Mouse (Mus musculus) neural tube, embryonic 14.5 days (tissue): ENCODE measurements around the gene Slc28a1. TPM values are rescaled to one million over a fixed set of nuclear protein-coding genes. Genes with fewer than 3 reads are reported as not detected.

ENCODE experiments used
- ATAC-seq: fragments of 200-750 bp; cut with Nextera tagmentation; 2 replicates; pipeline ENCODE4 v1.8.0; 2017; ENCODE audit warnings: low read depth, mild to moderate bottlenecking, moderate TSS enrichment, moderate library complexity
- H3K27ac ChIP-seq: fragments of 300-500 bp; sonication (generic); 2 replicates; pipeline ENCODE4 v1.5.1; 2014; ENCODE audit warnings: low read depth, mild to moderate bottlenecking, control low read depth, low read length, moderate library complexity, mixed read lengths
- H3K27me3 ChIP-seq: fragments of 300-500 bp; sonication (generic); 2 replicates; pipeline ENCODE4 v1.6.1; 2014; ENCODE audit warnings: low read length; ENCODE audit not compliant: control insufficient read depth, insufficient read depth
- H3K36me3 ChIP-seq: fragments of 300-500 bp; sonication (generic); 2 replicates; pipeline ENCODE4 v1.6.1; 2014; ENCODE audit warnings: low read length, mixed read lengths; ENCODE audit not compliant: control insufficient read depth, insufficient read depth
- H3K4me1 ChIP-seq: fragments of 300-500 bp; sonication (generic); 2 replicates; pipeline ENCODE4 v1.6.1; 2014; ENCODE audit warnings: low read length; ENCODE audit not compliant: control insufficient read depth, insufficient read depth
- H3K4me2 ChIP-seq: fragments of 300-500 bp; sonication (generic); 2 replicates; pipeline ENCODE4 v1.6.1; 2014; ENCODE audit warnings: mild to moderate bottlenecking, low read depth, low read length, control low read depth
- H3K4me3 ChIP-seq: fragments of 300-500 bp; sonication (generic); 2 replicates; pipeline ENCODE4 v1.5.1; 2014; ENCODE audit warnings: low read depth, low read length, control low read depth, mixed read lengths
- H3K9ac ChIP-seq: fragments of 300-500 bp; sonication (generic); replicated peaks from 2 replicates; pipeline ENCODE4 v1.6.1; 2014; ENCODE audit warnings: low read depth, mild to moderate bottlenecking, control low read depth, low read length, mixed read lengths
- H3K9me3 ChIP-seq: fragments of 300-500 bp; sonication (generic); 2 replicates; pipeline ENCODE4 v1.6.1; 2016; ENCODE audit warnings: low read length; ENCODE audit not compliant: control insufficient read depth
- WGBS: fragments of 180-500 bp; shearing (Covaris S2); extraction: QIAGEN DNeasy Blood & Tissue Kit; methylation state at CpG from one replicate; pipeline ENCODE4 v1.1.7; 2014; 5-methylcytosine and 5-hydroxymethylcytosine counted together
- polyA plus RNA-seq: library from polyadenylated mRNA; unstranded; fragments of >200 nt; fragmentation: Nextera tagmentation; extraction: Ambion mirVana; gene quantifications from 2 replicates; pipeline ENCODE4 v1.2.1, GENCODE M21; 2014

Slc28a1 gene
- polyA plus RNA-seq, 1 experiment from 2014 or later, result not detected

- no peak for ATAC-seq
These were observed 1.8 kb upstream of the Slc28a1 start for GRCm38 (mm10) chr7:81112686-81113360.

GRCm38 (mm10) chr7:81121099-81121498 lies 6.5 kb downstream of the Slc28a1 start:
- no peaks in the 10 kb centered on the region for H3K9me3 ChIP-seq
- no peak overlapping the region for H3K4me2 ChIP-seq
- H3K4me3 ChIP-seq, result no peak overlapping the region
- no peak overlapping the region for H3K9ac ChIP-seq
- H3K27ac ChIP-seq, result no peak overlapping the region
- no peak for ATAC-seq
- H3K4me1 ChIP-seq, result no peaks in the 10 kb centered on the region
- WGBS, result 61% methylated on average over 3 of the region's 3 CpGs
- no peaks in the 10 kb centered on the region for H3K27me3 ChIP-seq
- no peaks in the 10 kb centered on the region for H3K36me3 ChIP-seq

More at GRCm38 (mm10) chr7:81112686-81113360, 1.8 kb upstream of the Slc28a1 start:
- no peak overlapping the region for H3K4me2 ChIP-seq
- no peak overlapping the region for H3K4me3 ChIP-seq
- H3K4me1 ChIP-seq, result no peaks in the 10 kb centered on the region
- H3K27me3 ChIP-seq, result no peaks in the 10 kb centered on the region
- no peak overlapping the region for H3K9ac ChIP-seq
- no peaks in the 10 kb centered on the region for H3K36me3 ChIP-seq
- H3K27ac ChIP-seq, result no peak overlapping the region
- WGBS, result 56% methylated on average over 6 of the region's 6 CpGs
- H3K9me3 ChIP-seq, result no peaks in the 10 kb centered on the region

DNA sequence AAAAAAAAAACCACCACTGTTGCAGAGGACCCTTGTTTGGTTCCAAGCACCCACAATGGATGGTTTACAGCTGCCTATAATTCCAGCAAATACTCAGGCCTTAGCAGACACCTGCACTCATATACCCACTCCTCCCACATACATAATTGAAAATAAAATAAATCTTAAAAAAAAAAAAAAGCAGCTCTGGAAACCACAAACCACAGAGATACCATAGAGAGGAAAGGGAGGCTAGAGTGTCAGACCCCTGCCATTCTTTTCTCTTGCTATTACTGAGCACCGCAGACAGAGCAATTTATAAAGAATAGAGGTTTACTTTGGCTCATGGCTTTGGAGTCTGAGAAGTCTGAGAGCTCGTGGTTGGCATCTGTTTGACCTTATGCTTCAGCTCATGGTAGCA lies 8.2 kb downstream of the Slc28a1 start:
- Histone ChIP-seq H3K9ac (no peak overlapping the region), H3K9me3 (no peaks in the 10 kb centered on the region), H3K36me3 (no peaks in the 10 kb centered on the region), H3K4me3 (no peak overlapping the region), H3K4me1 (no peaks in the 10 kb centered on the region), H3K4me2 (no peak overlapping the region), H3K27me3 (no peaks in the 10 kb centered on the region), H3K27ac (no peak overlapping the region)
- ATAC-seq, result no peak
- WGBS, result 61% methylated on average over 2 of the region's 2 CpGs

DNA sequence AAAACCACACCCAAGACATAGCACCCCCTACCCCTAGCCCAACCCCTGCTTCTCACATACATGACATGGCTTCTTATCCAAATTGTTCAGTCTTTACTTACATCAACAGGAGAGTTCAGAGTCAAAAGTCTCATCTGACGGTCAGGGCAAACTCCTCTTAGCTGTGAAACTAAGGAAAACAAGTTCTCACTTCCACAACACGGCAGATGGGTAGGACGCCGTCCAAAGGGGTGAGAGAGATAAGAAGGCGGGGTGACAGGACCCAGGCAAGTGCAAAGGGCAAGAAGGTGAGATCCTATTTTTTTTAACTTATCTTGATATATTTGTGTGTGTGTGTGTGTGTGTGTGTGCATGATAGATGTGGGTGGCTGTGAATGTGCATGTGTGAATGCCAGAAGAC lies 9.0 kb downstream of the Slc28a1 start:
- Histone ChIP-seq H3K4me1 (no peaks in the 10 kb centered on the region), H3K36me3 (no peaks in the 10 kb centered on the region), H3K9ac (no peak overlapping the region), H3K27ac (no peak overlapping the region), H3K4me3 (no peak overlapping the region), H3K9me3 (no peaks in the 10 kb centered on the region), H3K4me2 (no peak overlapping the region), H3K27me3 (no peaks in the 10 kb centered on the region)
- ATAC-seq, result no peak
- 96% methylated on average over 5 of the region's 5 CpGs for WGBS

- Histone ChIP-seq H3K9me3 (no peaks in the 10 kb centered on the region), H3K4me1 (no peaks in the 10 kb centered on the region), H3K4me3 (no peak overlapping the region), H3K9ac (no peak overlapping the region), H3K27me3 (no peaks in the 10 kb centered on the region), H3K36me3 (no peaks in the 10 kb centered on the region), H3K4me2 (no peak overlapping the region), H3K27ac (no peak overlapping the region)
- WGBS, result 72% methylated on average over 8 of the region's 8 CpGs
- no peak for ATAC-seq
These were observed 10.2 kb downstream of the Slc28a1 start for GRCm38 (mm10) chr7:81124773-81125172.

DNA sequence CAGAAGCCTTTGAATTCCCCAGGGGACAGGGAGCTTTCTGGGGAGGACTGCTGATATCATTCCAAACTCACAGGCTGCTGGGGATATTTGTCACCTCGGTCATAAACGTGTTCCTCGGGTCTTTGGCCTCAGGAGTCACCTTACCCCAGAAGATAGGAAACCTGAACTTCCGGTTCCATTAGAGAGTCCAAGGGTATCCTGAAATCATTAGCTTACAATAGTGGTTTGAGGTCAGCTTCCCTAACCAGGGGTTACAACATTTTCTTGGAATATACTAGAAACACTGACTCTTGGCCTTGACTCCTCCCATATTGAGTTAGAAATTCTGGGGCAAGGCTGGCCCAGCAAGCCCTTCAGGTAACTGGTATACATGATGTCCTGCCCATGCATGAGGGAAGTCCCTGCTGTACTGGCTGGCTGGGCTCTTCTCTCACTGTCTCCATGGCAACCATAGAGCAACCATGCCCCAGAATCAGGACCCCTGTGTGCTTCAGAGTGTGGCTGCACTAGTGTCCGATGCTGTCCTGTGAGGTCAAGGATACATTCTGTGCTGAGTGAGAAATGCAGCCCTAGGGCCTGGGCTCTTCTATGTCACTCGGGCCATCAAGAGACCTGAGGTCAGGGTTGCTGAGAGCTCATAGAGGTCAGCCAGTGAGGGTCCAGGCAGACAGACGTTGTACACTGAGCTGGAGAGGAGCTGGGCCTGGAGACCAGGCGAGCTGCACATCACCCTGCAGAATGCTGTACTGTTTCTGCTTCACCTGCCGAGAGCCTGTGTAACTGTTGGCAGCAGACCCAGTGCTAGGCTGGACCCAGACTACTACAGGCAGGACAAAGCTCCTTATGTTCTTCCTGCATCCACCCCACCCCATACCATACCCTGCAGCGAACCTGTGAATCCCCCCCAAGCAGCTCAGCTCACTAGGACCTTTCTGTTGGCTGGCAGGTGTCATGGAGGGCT lies 10.9 kb downstream of the Slc28a1 start:
- Histone ChIP-seq H3K36me3 (no peaks in the 10 kb centered on the region), H3K4me1 (no peaks in the 10 kb centered on the region), H3K4me3 (no peak overlapping the region), H3K9ac (no peak overlapping the region), H3K27ac (no peak overlapping the region), H3K9me3 (no peaks in the 10 kb centered on the region), H3K27me3 (no peaks in the 10 kb centered on the region), H3K4me2 (no peak overlapping the region)
- peak; percentile 41; the same call in 1 of the 2 replicates for ATAC-seq
- WGBS, result 68% methylated on average over 10 of the region's 10 CpGs

DNA sequence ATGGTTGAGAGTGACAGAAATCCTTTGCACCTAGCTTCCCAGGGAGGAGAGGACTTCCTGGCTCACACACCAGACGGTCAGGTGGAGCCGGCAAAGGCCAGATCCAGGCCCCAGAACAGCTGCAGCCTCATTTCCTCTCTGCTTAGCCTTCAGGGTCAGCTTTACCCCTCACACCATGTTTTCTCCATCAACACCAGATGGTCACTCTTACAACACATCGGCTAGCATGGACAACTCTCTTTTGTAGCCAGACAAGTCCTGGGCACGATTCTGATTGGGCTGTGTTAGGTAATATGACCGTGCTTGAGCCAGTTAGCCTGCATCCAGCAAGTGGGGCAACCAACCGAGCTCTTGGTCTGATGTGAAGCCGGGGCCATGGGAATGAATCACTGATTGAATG lies 17.3 kb downstream of the Slc28a1 start:
- no peak overlapping the region for H3K4me3 ChIP-seq
- H3K4me2 ChIP-seq, result no peak overlapping the region
- H3K9me3 ChIP-seq, result no peaks in the 10 kb centered on the region
- H3K27me3 ChIP-seq, result no peaks in the 10 kb centered on the region
- ATAC-seq, result no peak
- H3K27ac ChIP-seq, result no peak overlapping the region
- no peaks in the 10 kb centered on the region for H3K4me1 ChIP-seq
- H3K36me3 ChIP-seq, result no peaks in the 10 kb centered on the region
- 84% methylated on average over 7 of the region's 7 CpGs for WGBS
- H3K9ac ChIP-seq, result no peak overlapping the region

GRCm38 (mm10) chr7:81132851-81133279 lies 18.3 kb downstream of the Slc28a1 start:
- no peaks in the 10 kb centered on the region for H3K27me3 ChIP-seq
- WGBS, result 13% methylated on average over 2 of the region's 2 CpGs
- H3K4me1 ChIP-seq, result no peaks in the 10 kb centered on the region
- ATAC-seq, result no peak
- no peaks in the 10 kb centered on the region for H3K36me3 ChIP-seq
- no peak overlapping the region for H3K9ac ChIP-seq
- H3K27ac ChIP-seq, result no peak overlapping the region
- H3K9me3 ChIP-seq, result no peaks in the 10 kb centered on the region
- no peak overlapping the region for H3K4me2 ChIP-seq
- H3K4me3 ChIP-seq, result no peak overlapping the region

DNA sequence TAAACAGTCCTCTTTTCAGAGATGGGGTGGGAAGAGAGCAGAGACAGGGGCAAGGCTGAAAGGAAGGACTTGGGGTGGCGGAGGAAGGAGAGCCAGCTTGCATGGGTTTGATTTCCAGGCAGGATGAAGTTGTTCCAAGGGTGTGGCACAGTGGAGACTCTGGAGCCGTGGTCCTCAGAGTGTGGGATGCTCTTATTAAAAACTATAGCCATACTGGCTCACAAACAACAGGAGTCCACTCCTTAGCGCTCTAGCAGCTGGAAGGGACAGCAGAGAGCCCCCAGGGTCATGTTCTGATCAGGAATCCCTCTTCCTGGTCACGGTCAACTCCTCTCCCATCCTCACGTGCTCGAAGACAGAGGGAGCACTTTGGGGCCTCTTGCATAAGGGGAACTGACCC lies 18.8 kb downstream of the Slc28a1 start:
- ATAC-seq, result no peak
- 75% methylated on average over 6 of the region's 6 CpGs for WGBS
- no peak overlapping the region for H3K9ac ChIP-seq

More for the DNA sequence above, 18.8 kb downstream of the Slc28a1 start:
- Histone ChIP-seq H3K36me3 (no peaks in the 10 kb centered on the region), H3K27me3 (no peaks in the 10 kb centered on the region), H3K9me3 (no peaks in the 10 kb centered on the region), H3K27ac (no peak overlapping the region), H3K4me3 (no peak overlapping the region), H3K4me1 (no peaks in the 10 kb centered on the region), H3K4me2 (no peak overlapping the region)
